Mouse (Mus musculus) myocyte (in vitro differentiated cells): ENCODE measurements at regions not wholly inside any gene's neighbourhood (a gene's known extent, or its start where the extent isn't known, plus 50 kb on each side); places are given as distances from the start of the nearest gene placed in this dataset.
"Not testable (repeated sequence)": the region's sequence is repeated elsewhere in the genome, so short reads cannot be mapped to it uniquely, and the experiment has no call there.

Source experiments
- H3K27me3 ChIP-seq: one replicate; pipeline ENCODE4 v1.6.1; 2011; ENCODE audit not compliant: control insufficient read depth, insufficient read depth, insufficient read length
- H3K36me3 ChIP-seq: one replicate; pipeline ENCODE4 v1.6.1; 2011; ENCODE audit not compliant: control insufficient read depth, insufficient read depth
- H3K4me2 ChIP-seq: one replicate; pipeline ENCODE4 v1.6.1; 2011; ENCODE audit warnings: low read depth, control low read depth
- H3K4me3 ChIP-seq: one replicate; pipeline ENCODE4 v1.5.1; 2011; ENCODE audit warnings: mild to moderate bottlenecking, control low read depth, moderate library complexity
- H3K79me2 ChIP-seq: one replicate; pipeline ENCODE4 v1.6.1; 2011; ENCODE audit not compliant: control insufficient read depth, insufficient read depth
- H3ac ChIP-seq: one replicate; pipeline ENCODE4 v1.6.1; 2011; ENCODE audit not compliant: control insufficient read depth, insufficient read length
- CEBPB ChIP-seq: IDR thresholded peaks from 2 replicates; pipeline ENCODE4 v1.6.1; 2011; ENCODE audit warnings: mild to moderate bottlenecking, moderate library complexity; ENCODE audit not compliant: poor library complexity, insufficient read depth, severe bottlenecking
- E2F4 ChIP-seq: IDR thresholded peaks from one replicate; pipeline ENCODE4 v1.6.1; 2011; ENCODE audit warnings: mild to moderate bottlenecking, control low read depth, moderate library complexity; ENCODE audit not compliant: insufficient read depth
- MAX ChIP-seq: IDR thresholded peaks from one replicate; pipeline ENCODE4 v1.6.1; 2011; ENCODE audit warnings: low read depth, mild to moderate bottlenecking, control low read depth
- MYOD1 ChIP-seq, 3 experiments: IDR thresholded peaks; one replicate each; pipeline ENCODE4 v1.6.1; 2011; ENCODE audit warnings: control low read depth in 2 of 3, low read depth in 2 of 3, mild to moderate bottlenecking in 2 of 3, moderate library complexity in 1 of 3; ENCODE audit not compliant: insufficient read length in 2 of 3, control insufficient read depth in 1 of 3
- MYOG ChIP-seq, 3 experiments: IDR thresholded peaks; one replicate each; pipeline ENCODE4 v1.6.1; 2011; ENCODE audit warnings: control low read depth in 2 of 3, low read depth in 2 of 3, mild to moderate bottlenecking in 2 of 3; ENCODE audit not compliant: insufficient read length in 2 of 3, control insufficient read depth in 1 of 3, insufficient read depth in 1 of 3
- POLR2A ChIP-seq: IDR thresholded peaks from one replicate; pipeline ENCODE4 v1.6.1; 2011; ENCODE audit warnings: low read depth, mild to moderate bottlenecking, control low read depth, moderate library complexity; ENCODE audit not compliant: insufficient read length
- POLR2AphosphoS2 ChIP-seq: IDR thresholded peaks from one replicate; pipeline ENCODE4 v1.6.1; 2011; ENCODE audit warnings: low read depth, control low read depth; ENCODE audit not compliant: insufficient read length
- REST ChIP-seq: IDR thresholded peaks from one replicate; pipeline ENCODE4 v1.6.1; 2011; ENCODE audit warnings: mild to moderate bottlenecking, control low read depth, moderate library complexity; ENCODE audit not compliant: insufficient read depth, insufficient read length
- SRF ChIP-seq: IDR thresholded peaks from one replicate; pipeline ENCODE4 v1.6.1; 2011; ENCODE audit warnings: low read depth; ENCODE audit not compliant: control insufficient read depth, insufficient read length
- TCF12 ChIP-seq: IDR thresholded peaks from one replicate; pipeline ENCODE4 v1.6.1; 2011; ENCODE audit warnings: mild to moderate bottlenecking, control low read depth; ENCODE audit not compliant: poor library complexity, insufficient read depth, severe bottlenecking
- TCF3 ChIP-seq: IDR thresholded peaks from one replicate; pipeline ENCODE4 v1.6.1; 2011; ENCODE audit warnings: low read depth, control low read depth; ENCODE audit not compliant: insufficient read length
- USF1 ChIP-seq: IDR thresholded peaks from one replicate; pipeline ENCODE4 v1.6.1; 2011; ENCODE audit warnings: low read depth, mild to moderate bottlenecking, control low read depth, moderate library complexity

- no peak for TF ChIP-seq USF1
- no peak for TF ChIP-seq POLR2A
- no peak for TF ChIP-seq TCF3
- TF ChIP-seq CEBPB: no peak
- TF ChIP-seq REST: no peak
- no peak for TF ChIP-seq MYOD1 (IDR thresholded peaks at IDR 0.05; ENCODE audit: control insufficient read depth in 1 of 3, insufficient read length in 2 of 3, low read depth in 2 of 3)
- no peak for TF ChIP-seq POLR2AphosphoS2
- no peak for TF ChIP-seq MAX
- TF ChIP-seq SRF: no peak
- no peak for TF ChIP-seq E2F4
- TF ChIP-seq TCF12: no peak
- TF ChIP-seq MYOG (IDR thresholded peaks at IDR 0.05; ENCODE audit: control insufficient read depth in 1 of 3, insufficient read depth in 1 of 3, insufficient read length in 2 of 3, low read depth in 2 of 3): no peak
- no peak overlapping the region for H3K4me3 ChIP-seq
- H3K27me3 ChIP-seq: no peaks in the 10 kb centered on the region
- H3K79me2 ChIP-seq: no peaks in the 10 kb centered on the region
- H3K36me3 ChIP-seq: no peaks in the 10 kb centered on the region
- H3K4me2 ChIP-seq: no peak overlapping the region
- H3ac ChIP-seq: no peak overlapping the region
These were observed 162.4 kb upstream of the Ube2e1 start for GRCm38 (mm10) chr14:18494048-18494447.

GRCm38 (mm10) chr14:18486132-18486800, 154.6 kb upstream of the Ube2e1 start:
- Histone ChIP-seq H3ac (no peak overlapping the region), H3K27me3 (no peaks in the 10 kb centered on the region), H3K79me2 (no peaks in the 10 kb centered on the region), H3K4me2 (no peak overlapping the region), H3K4me3 (no peak overlapping the region), H3K36me3 (no peaks in the 10 kb centered on the region)
- TF ChIP-seq MAX: no peak
- TF ChIP-seq TCF12: no peak
- TF ChIP-seq E2F4: no peak
- no peak for TF ChIP-seq USF1
- TF ChIP-seq SRF: no peak
- TF ChIP-seq MYOD1 (IDR thresholded peaks at IDR 0.05; ENCODE audit: control insufficient read depth in 1 of 3, insufficient read length in 2 of 3, low read depth in 2 of 3): no peak
- no peak for TF ChIP-seq POLR2A
- no peak for TF ChIP-seq MYOG (IDR thresholded peaks at IDR 0.05; ENCODE audit: control insufficient read depth in 1 of 3, insufficient read depth in 1 of 3, insufficient read length in 2 of 3, low read depth in 2 of 3)
- TF ChIP-seq TCF3: no peak
- TF ChIP-seq CEBPB: no peak
- no peak for TF ChIP-seq REST
- no peak for TF ChIP-seq POLR2AphosphoS2

GRCm38 (mm10) chr14:18485526-18485925, 153.9 kb upstream of the Ube2e1 start:
- no peak overlapping the region for H3K4me2 ChIP-seq
- H3K4me3 ChIP-seq: no peak overlapping the region
- TF ChIP-seq CEBPB (no peak), MAX (no peak), E2F4 (no peak), SRF (no peak), REST (no peak), POLR2AphosphoS2 (no peak), TCF3 (no peak), MYOD1 (IDR thresholded peaks at IDR 0.05; ENCODE audit: control insufficient read depth in 1 of 3, insufficient read length in 2 of 3, low read depth in 2 of 3) (no peak), TCF12 (no peak)
- no peak overlapping the region for H3ac ChIP-seq
- no peaks in the 10 kb centered on the region for H3K27me3 ChIP-seq
- H3K79me2 ChIP-seq: no peaks in the 10 kb centered on the region
- no peaks in the 10 kb centered on the region for H3K36me3 ChIP-seq

GRCm38 (mm10) chr14:18476795-18477320, 145.2 kb upstream of the Ube2e1 start:
- Histone ChIP-seq H3K36me3 (no peaks in the 10 kb centered on the region), H3K79me2 (no peaks in the 10 kb centered on the region), H3K4me2 (no peak overlapping the region), H3K4me3 (no peak overlapping the region), H3ac (no peak overlapping the region), H3K27me3 (no peaks in the 10 kb centered on the region)
- no peak for TF ChIP-seq POLR2AphosphoS2
- no peak for TF ChIP-seq MYOG (IDR thresholded peaks at IDR 0.05; ENCODE audit: control insufficient read depth in 1 of 3, insufficient read depth in 1 of 3, insufficient read length in 2 of 3, low read depth in 2 of 3)
- TF ChIP-seq TCF3: no peak
- no peak for TF ChIP-seq POLR2A

GRCm38 (mm10) chr14:18468611-18469010, 137.0 kb upstream of the Ube2e1 start:
- no peak overlapping the region for H3ac ChIP-seq
- no peaks in the 10 kb centered on the region for H3K36me3 ChIP-seq
- no peak for TF ChIP-seq TCF3
- TF ChIP-seq E2F4: no peak
- no peak for TF ChIP-seq POLR2AphosphoS2
- TF ChIP-seq POLR2A: no peak
- no peak for TF ChIP-seq MAX
- no peak for TF ChIP-seq USF1
- no peak overlapping the region for H3K4me3 ChIP-seq
- H3K79me2 ChIP-seq: no peaks in the 10 kb centered on the region
- no peak overlapping the region for H3K4me2 ChIP-seq
- H3K27me3 ChIP-seq: no peaks in the 10 kb centered on the region

- H3ac ChIP-seq, H3K4me3 ChIP-seq, H3K36me3 ChIP-seq, H3K4me2 ChIP-seq, H3K79me2 ChIP-seq, H3K27me3 ChIP-seq: not testable (repeated sequence)
These were observed 135.2 kb upstream of the Ube2e1 start for GRCm38 (mm10) chr14:18466864-18467263.

- not testable (repeated sequence) for H3ac ChIP-seq, H3K79me2 ChIP-seq, H3K4me3 ChIP-seq, H3K27me3 ChIP-seq, H3K4me2 ChIP-seq, H3K36me3 ChIP-seq
These were observed 132.5 kb upstream of the Ube2e1 start for GRCm38 (mm10) chr14:18464199-18464598.
